Mouse (Mus musculus) urinary bladder, adult 2 months (tissue): Measurements from ENCODE around the gene Mboat2. TPM values are rescaled to one million over a fixed set of nuclear protein-coding genes. Genes with fewer than 3 reads are reported as not detected.

Source experiments
- DNase-seq: peaks from one replicate; pipeline ENCODE4 v3.0.0; 2022; ENCODE audit warnings: low spot score
- polyA plus RNA-seq: library from polyadenylated mRNA; depleted of rRNA; stranded (reverse); fragments of >200 nt; gene quantifications from 2 replicates; pipeline ENCODE4 v1.2.3, GENCODE M21; 2012; rRNA removed

The Mboat2 gene
- 16.9 and 19.0 TPM in 2 replicates for polyA plus RNA-seq

- DNase-seq, result peak; percentile 44
Observed at GRCm38 (mm10) chr12:24830766-24831152, at the start of gene Mboat2. Mboat2 (plus strand) TSS chr12:24830879.

GRCm38 (mm10) chr12:24783735-24784134 is 46.9 kb upstream of the Mboat2 start:
- DNase-seq, result no peak

- DNase-seq, result no peak
Observed at GRCm38 (mm10) chr12:24785882-24786281, 44.8 kb upstream of the Mboat2 start.

- no peak for DNase-seq
Observed at GRCm38 (mm10) chr12:24786316-24786715, 44.4 kb upstream of the Mboat2 start.

- no peak for DNase-seq
Observed at GRCm38 (mm10) chr12:24789659-24790058, 41.0 kb upstream of the Mboat2 start.

- DNase-seq, result no peak
Observed at GRCm38 (mm10) chr12:24811230-24811629, 19.4 kb upstream of the Mboat2 start.

GRCm38 (mm10) chr12:24811906-24812305 is 18.8 kb upstream of the Mboat2 start:
- no peak for DNase-seq

GRCm38 (mm10) chr12:24822831-24823230 is 7.8 kb upstream of the Mboat2 start:
- no peak for DNase-seq

GRCm38 (mm10) chr12:24823636-24824354 is 6.9 kb upstream of the Mboat2 start:
- no peak for DNase-seq

- DNase-seq, result no peak
Observed at GRCm38 (mm10) chr12:24830086-24830485, 593 bp upstream of the Mboat2 start.

GRCm38 (mm10) chr12:24831153-24831963 is 679 bp downstream of the Mboat2 start:
- peak; percentile 70 for DNase-seq

GRCm38 (mm10) chr12:24831964-24832427 is 1.3 kb downstream of the Mboat2 start:
- DNase-seq, result peak; percentile 37

GRCm38 (mm10) chr12:24832438-24832837 is 1.8 kb downstream of the Mboat2 start:
- no peak for DNase-seq

- DNase-seq, result no peak
Observed at GRCm38 (mm10) chr12:24837947-24838346, 7.3 kb downstream of the Mboat2 start.

GRCm38 (mm10) chr12:24841115-24841879 is 10.6 kb downstream of the Mboat2 start:
- DNase-seq, result no peak

GRCm38 (mm10) chr12:24842299-24842910 is 11.7 kb downstream of the Mboat2 start:
- no peak for DNase-seq

- DNase-seq, result no peak
Observed at GRCm38 (mm10) chr12:24843395-24844072, 12.9 kb downstream of the Mboat2 start.

- DNase-seq, result no peak
Observed at GRCm38 (mm10) chr12:24845344-24845743, 14.7 kb downstream of the Mboat2 start.

- no peak for DNase-seq
Observed at GRCm38 (mm10) chr12:24848107-24848506, 17.4 kb downstream of the Mboat2 start.

- DNase-seq, result no peak
Observed at GRCm38 (mm10) chr12:24857354-24857753, 26.7 kb downstream of the Mboat2 start.

GRCm38 (mm10) chr12:24859357-24859756 is 28.7 kb downstream of the Mboat2 start:
- no peak for DNase-seq
